Mouse (Mus musculus) megakaryocyte, embryonic 14.5 days (primary cell): Measurements from ENCODE around the gene Gm28047.

ENCODE experiments used
- FLI1 ChIP-seq: IDR thresholded peaks from 2 replicates; pipeline ENCODE4 v1.6.1; 2012; ENCODE audit warnings: low read length, inconsistent platforms, mixed read lengths
- GATA1 ChIP-seq: IDR thresholded peaks from 3 replicates; pipeline ENCODE4 v1.6.1; 2012; ENCODE audit warnings: mixed read lengths, low read length, inconsistent platforms, borderline replicate concordance

DNA sequence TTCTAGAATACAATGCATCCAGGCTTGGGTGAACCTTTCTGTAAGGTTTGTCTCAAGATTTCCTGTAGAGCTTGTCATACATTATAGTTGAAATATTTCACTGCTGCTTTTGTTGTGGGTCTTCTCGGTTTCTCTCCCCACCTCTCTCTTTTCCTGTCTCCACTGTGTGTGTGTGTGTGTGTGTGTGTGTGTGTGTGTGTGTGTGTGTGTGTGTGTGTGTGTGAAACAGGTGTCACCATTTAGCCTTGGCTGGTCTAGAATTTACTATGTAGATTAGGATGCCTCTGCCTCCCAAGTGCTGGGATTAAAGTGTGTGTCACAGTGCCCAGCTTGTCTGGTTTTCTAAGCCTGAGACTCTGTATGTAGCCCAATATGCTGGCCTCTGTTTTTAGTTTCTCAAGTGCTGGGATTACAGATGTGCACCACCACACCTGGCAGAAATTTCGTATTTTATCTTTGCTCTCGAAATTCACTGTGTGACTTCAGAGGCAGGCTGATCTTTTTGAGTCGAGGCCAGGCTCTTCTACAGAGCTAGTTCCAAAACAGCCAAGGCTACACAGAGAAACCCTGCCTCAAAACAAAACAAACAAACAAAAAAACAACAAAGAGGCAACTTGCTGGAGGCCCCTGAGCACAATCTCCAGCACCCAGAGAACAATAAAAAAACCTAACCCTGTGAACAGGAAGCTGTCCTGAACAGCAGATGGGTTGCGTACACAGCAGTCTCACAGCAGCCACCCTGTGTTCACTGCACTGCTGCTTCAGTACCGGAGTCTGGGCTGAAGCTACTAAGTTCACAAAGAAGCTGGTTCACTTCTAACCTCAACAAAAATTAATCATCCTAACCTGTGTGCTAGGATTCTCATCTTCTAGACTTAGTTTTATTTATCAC, 98.5 kb downstream of the Gm28047 start:
- TF ChIP-seq GATA1, result no peak
- TF ChIP-seq FLI1, result no peak
